Mouse (Mus musculus): ENCODE measurements around the gene Ttc41.

DNA sequence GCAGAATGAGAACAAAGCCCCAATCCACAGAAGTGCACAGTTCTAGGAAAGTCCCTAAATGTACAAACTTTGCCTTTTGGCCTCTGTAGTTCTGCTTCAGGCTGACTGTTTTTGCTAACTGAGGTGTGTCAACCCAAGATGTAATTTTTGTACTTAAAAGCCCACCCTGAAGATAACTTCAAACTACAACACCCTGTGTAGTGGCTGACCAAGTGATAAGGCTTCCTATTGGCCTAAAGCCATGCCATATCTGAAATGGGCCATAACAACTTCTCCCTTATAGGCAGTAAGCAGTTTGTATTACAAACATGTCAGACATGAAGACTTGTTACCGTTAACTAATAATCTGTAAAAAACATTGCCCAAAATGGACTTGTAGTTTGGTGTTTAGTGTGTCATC, 52.1 kb downstream of the Ttc41 start:
- TF ChIP-seq CTCF (IDR thresholded peaks at IDR 0.05; ENCODE audit: extremely low read depth, insufficient read length, insufficient replicate concordance, low read depth, low read length) = no peak
- no peak for TF ChIP-seq POLR2A (IDR thresholded peaks at IDR 0.05; ENCODE audit: low read depth, low read length)

Data from small intestine, adult 2 months (tissue).